Mouse (Mus musculus): ENCODE data around the gene Vmn2r77. TPM values are rescaled to one million over a fixed set of nuclear protein-coding genes. Genes with fewer than 3 reads are reported as not detected.
"Not testable (repeated sequence)": the region's sequence is repeated elsewhere in the genome, so short reads cannot be mapped to it uniquely, and the experiment has no call there.

The Vmn2r77 gene
- not detected in 2 replicates for polyA plus RNA-seq (2012; ENCODE audit: insufficient read depth, insufficient read length, missing spikeins)

- Histone ChIP-seq H3K4me3 (ENCODE audit: insufficient read depth, low read depth, low read length) (no peak within 1 kb of the TSS), H3K4me1 (ENCODE audit: control insufficient read depth, insufficient read depth, insufficient read length, low read length) (no peaks in the 10 kb centered on the region), H3K27ac (replicated peaks; ENCODE audit: low read depth, low read length) (no peak within 1 kb of the TSS)
Observed at GRCm38 (mm10) chr7:86794727-86795126, at the start of gene Vmn2r77. Vmn2r77 (plus strand) TSS chr7:86795027.

GRCm38 (mm10) chr7:86760751-86761150, 34.1 kb upstream of the Vmn2r77 start:
- Histone ChIP-seq H3K27ac (replicated peaks; ENCODE audit: low read depth, low read length) (no peak overlapping the region), H3K4me3 (ENCODE audit: insufficient read depth, low read depth, low read length) (no peak overlapping the region), H3K4me1 (ENCODE audit: control insufficient read depth, insufficient read depth, insufficient read length, low read length) (no peaks in the 10 kb centered on the region)

DNA sequence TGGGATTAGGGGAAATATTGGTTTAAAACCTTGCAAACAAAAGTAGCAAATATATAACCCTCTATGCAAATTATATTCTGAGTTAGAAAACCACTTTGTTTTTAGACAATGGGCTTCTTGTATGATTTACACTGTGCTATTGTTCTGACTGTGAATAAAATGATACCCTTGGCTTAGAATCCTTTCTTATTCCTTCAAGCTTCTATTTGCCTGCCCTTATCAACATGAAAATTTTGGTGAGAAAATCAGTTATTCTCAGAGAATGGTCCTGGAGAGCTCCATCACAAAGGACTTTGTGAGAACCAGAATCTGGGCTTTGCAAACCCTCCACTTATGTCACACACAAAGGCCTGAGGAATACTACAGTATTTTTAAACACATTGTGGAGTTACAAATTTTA, 30.2 kb upstream of the Vmn2r77 start:
- H3K27ac ChIP-seq (replicated peaks; ENCODE audit: low read depth, low read length), result no peak overlapping the region
- H3K4me3 ChIP-seq (ENCODE audit: insufficient read depth, low read depth, low read length), result no peak overlapping the region
- H3K4me1 ChIP-seq (ENCODE audit: control insufficient read depth, insufficient read depth, insufficient read length, low read length), result no peaks in the 10 kb centered on the region

DNA sequence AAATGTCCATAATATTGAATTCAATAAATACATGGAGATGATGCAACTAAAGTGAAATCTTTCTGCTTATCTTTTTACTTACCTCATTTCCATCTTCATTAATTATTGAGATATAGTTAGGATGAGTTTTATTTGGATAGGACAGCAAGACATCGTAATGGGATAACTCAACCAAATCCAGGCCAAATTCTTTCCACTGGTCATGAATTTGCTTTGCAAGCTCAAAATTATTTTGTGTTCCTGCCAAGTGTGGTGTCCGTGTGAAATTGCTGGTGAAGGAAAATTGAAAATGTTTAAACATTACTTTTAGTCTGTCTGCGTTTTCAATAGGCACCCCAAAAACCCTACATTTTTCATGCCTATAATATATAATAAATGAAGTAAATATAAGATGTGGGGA, 23.2 kb upstream of the Vmn2r77 start:
- Histone ChIP-seq H3K4me3 (ENCODE audit: insufficient read depth, low read depth, low read length) (no peak overlapping the region), H3K27ac (replicated peaks; ENCODE audit: low read depth, low read length) (no peak overlapping the region), H3K4me1 (ENCODE audit: control insufficient read depth, insufficient read depth, insufficient read length, low read length) (no peaks in the 10 kb centered on the region)

GRCm38 (mm10) chr7:86775617-86776325, 19.1 kb upstream of the Vmn2r77 start, which contains the start of gene Folh1:
Folh1 (minus strand) TSS chr7:86775943.
- H3K4me3 ChIP-seq (ENCODE audit: insufficient read depth, low read depth, low read length), result no peak within 1 kb of the TSS
- H3K4me1 ChIP-seq (ENCODE audit: control insufficient read depth, insufficient read depth, insufficient read length, low read length), result no peaks in the 10 kb centered on the region
- no peak within 1 kb of the TSS for H3K27ac ChIP-seq (replicated peaks; ENCODE audit: low read depth, low read length)

DNA sequence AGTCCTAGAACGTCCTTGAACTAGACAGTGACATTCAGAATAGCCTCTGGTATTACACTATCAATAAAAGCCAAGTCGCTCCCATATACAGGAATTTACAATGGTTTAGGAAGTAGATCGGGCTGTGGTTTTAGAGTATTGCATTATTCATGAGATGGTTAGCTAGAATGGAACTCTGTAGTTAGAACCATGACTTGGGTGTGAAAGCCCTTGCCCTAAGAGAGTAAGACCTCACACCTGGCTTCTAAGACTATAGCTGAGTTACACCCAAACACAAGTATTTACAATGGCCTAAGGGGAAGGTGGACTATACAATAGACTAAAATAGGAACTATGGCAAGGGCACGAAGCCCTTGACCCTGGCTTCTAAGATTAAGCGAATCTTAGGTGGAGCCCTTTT, 20.4 kb downstream of the Vmn2r77 start:
- H3K4me1 ChIP-seq (ENCODE audit: control insufficient read depth, insufficient read depth, insufficient read length, low read length); H3K4me3 ChIP-seq (ENCODE audit: insufficient read depth, low read depth, low read length); H3K27ac ChIP-seq (replicated peaks; ENCODE audit: low read depth, low read length): not testable (repeated sequence)

DNA sequence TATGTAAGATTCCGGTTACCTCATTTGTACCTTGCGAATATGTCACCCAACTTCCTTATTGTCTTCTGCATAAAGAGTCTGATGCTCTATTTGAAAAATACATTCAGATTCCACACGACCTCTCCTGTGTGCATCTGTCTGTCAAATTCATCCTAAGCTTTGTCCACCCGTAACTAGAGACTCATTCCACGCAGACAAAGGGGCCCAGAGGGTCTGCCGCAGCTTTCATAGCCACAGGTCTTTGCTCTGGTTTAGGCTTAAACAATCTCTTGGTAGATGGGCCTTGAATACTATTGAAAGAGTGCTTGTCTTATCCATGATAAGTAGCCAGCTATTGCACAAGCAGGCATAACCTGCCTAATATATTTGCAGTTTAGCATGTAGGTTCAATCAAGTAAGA, 20.9 kb downstream of the Vmn2r77 start:
- not testable (repeated sequence) for H3K4me3 ChIP-seq (ENCODE audit: insufficient read depth, low read depth, low read length)

DNA sequence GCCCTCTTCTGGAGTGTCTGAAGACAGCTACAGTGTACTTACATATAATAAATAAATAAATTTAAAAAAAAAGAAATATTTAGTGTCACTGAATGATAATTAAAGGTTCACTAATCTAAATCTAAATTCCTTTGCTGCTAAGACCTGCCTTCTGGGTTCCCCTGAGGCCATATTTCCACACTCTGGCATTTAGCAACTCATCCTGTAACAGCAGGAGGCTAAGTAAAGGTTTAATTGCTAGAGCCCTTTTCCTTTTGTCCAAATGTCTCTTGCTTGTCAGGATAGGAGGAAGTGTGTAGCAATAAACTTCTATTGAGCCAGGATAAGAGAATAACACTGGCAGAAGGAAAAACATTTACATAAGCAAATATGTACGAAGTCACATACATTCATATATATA, 21.6 kb downstream of the Vmn2r77 start:
- Histone ChIP-seq H3K4me3 (ENCODE audit: insufficient read depth, low read depth, low read length) (no peak overlapping the region), H3K27ac (replicated peaks; ENCODE audit: low read depth, low read length) (no peak overlapping the region), H3K4me1 (ENCODE audit: control insufficient read depth, insufficient read depth, insufficient read length, low read length) (no peaks in the 10 kb centered on the region)

More for the DNA sequence above, 20.9 kb downstream of the Vmn2r77 start:
- not testable (repeated sequence) for H3K4me1 ChIP-seq (ENCODE audit: control insufficient read depth, insufficient read depth, insufficient read length, low read length); H3K27ac ChIP-seq (replicated peaks; ENCODE audit: low read depth, low read length)

Other genes with a start within 250 kb of the Vmn2r77 start
- not detected in 2 replicates for gene Olfr295, start 211.2 kb upstream of the Vmn2r77 start, polyA plus RNA-seq (2012; ENCODE audit: insufficient read depth, insufficient read length, missing spikeins)
- not detected in 2 replicates for gene Olfr294, start 178.4 kb upstream of the Vmn2r77 start, polyA plus RNA-seq (2012; ENCODE audit: insufficient read depth, insufficient read length, missing spikeins)
- not detected in 2 replicates for gene Olfr293, start 146.0 kb upstream of the Vmn2r77 start, polyA plus RNA-seq (2012; ENCODE audit: insufficient read depth, insufficient read length, missing spikeins)
- not detected in 2 replicates for gene Olfr292, start 106.7 kb upstream of the Vmn2r77 start, polyA plus RNA-seq (2012; ENCODE audit: insufficient read depth, insufficient read length, missing spikeins)
- 1.0 TPM in 1 of 2 replicates, not detected in the other for gene Folh1, start 19.1 kb upstream of the Vmn2r77 start, polyA plus RNA-seq (2012; ENCODE audit: insufficient read depth, insufficient read length, missing spikeins)
- not detected in 2 replicates for gene Vmn2r78, start 120.1 kb downstream of the Vmn2r77 start, polyA plus RNA-seq (2012; ENCODE audit: insufficient read depth, insufficient read length, missing spikeins)
- gene Vmn2r79, start 201.1 kb downstream of the Vmn2r77 start, polyA plus RNA-seq (2012; ENCODE audit: insufficient read depth, insufficient read length, missing spikeins), result not detected in 2 replicates

Data from brown adipose tissue, adult 24 weeks (tissue).